ENCODE assay signal across 8 mouse cellular contexts in genomic region chr17:66325440-66326203, GRCm38 (mm10).
DNase-seq lines count a peak whose midpoint lies in the region; ATAC-seq and TF ChIP-seq lines count a peak whose summit lies in the region.

No protein-coding gene starts in this region.

- H3K4me3 ChIP-seq in olfactory bulb, adult 2 months (ENCODE audit: insufficient read depth, low read depth, low read length): peak overlapping the region; percentile 31

- H3K4me1 ChIP-seq in olfactory bulb, adult 2 months (ENCODE audit: control insufficient read depth, insufficient read depth, low read length): peaks cover 21% of the 10 kb centered on the region

- WGBS in olfactory bulb, adult 2 months: 14% methylated on average over 14 of the region's 14 CpGs

- TF ChIP-seq POLR2A in olfactory bulb, adult 2 months (IDR thresholded peaks at IDR 0.05; ENCODE audit: insufficient read depth, low read depth, low read length): no peak

- DNase-seq in adrenal gland, adult 2 months: peak; percentile 25
- no peak for DNase-seq in adrenal gland, adult 18-20 months (ENCODE audit: low spot score in 2 of 2)
- DNase-seq in layer of hippocampus, postnatal 36 days: peak; percentile 45 to 58
- DNase-seq in gastrocnemius, postnatal 25 days: no peak
- DNase-seq in thymus, postnatal 25 days: no peak

- ATAC-seq in frontal cortex, adult (ENCODE audit: low TSS enrichment): peak; percentile 87
- no peak for ATAC-seq in monocyte, adult 5-6 weeks (replicated peaks; ENCODE audit: insufficient number of reproducible peaks, low FRiP score, low TSS enrichment, poor library complexity, severe bottlenecking)

- no peak for TF ChIP-seq CTCF in olfactory bulb, adult 2 months (IDR thresholded peaks at IDR 0.05; ENCODE audit: insufficient read depth, low read depth, low read length)

- H3K27ac ChIP-seq in olfactory bulb, adult 2 months (ENCODE audit: insufficient read depth, low read depth, low read length): peak overlapping the region; percentile 78

Comparison
In these comparisons a context has a peak if more than half of its experiments do, and no peak if none do; other contexts are left out.
1. DNase-seq: peak in adrenal gland, adult 2 months (single experiment) and layer of hippocampus, postnatal 36 days (2 of 2); none in adrenal gland, adult 18-20 months (0 of 2), gastrocnemius, postnatal 25 days (single experiment) and thymus, postnatal 25 days (single experiment).